Mouse (Mus musculus): Measurements from ENCODE around the gene Kcnab1.
A peak's percentile ranks its signal among the peaks of the same experiment; 100 is the strongest.

The Kcnab1 gene

GRCm38 (mm10) chr3:65317876-65318537 lies 208.8 kb downstream of the Kcnab1 start:
- peak; percentile 30 for DNase-seq

GRCm38 (mm10) chr3:65319248-65320008 lies 210.2 kb downstream of the Kcnab1 start:
- DNase-seq, result no peak

- DNase-seq, result no peak
These were observed 211.8 kb downstream of the Kcnab1 start for GRCm38 (mm10) chr3:65320990-65321389.

- DNase-seq, result no peak
These were observed 213.0 kb downstream of the Kcnab1 start for GRCm38 (mm10) chr3:65321981-65322779.

- DNase-seq, result no peak
These were observed 216.1 kb downstream of the Kcnab1 start for GRCm38 (mm10) chr3:65325254-65325653.

- DNase-seq, result no peak
These were observed 219.6 kb downstream of the Kcnab1 start for GRCm38 (mm10) chr3:65328814-65329213.

GRCm38 (mm10) chr3:65337835-65338464 lies 228.8 kb downstream of the Kcnab1 start:
- DNase-seq, result no peak

- no peak for DNase-seq
These were observed 231.2 kb downstream of the Kcnab1 start for GRCm38 (mm10) chr3:65340173-65340951.

- DNase-seq, result no peak
These were observed 237.0 kb downstream of the Kcnab1 start for GRCm38 (mm10) chr3:65346176-65346575.

GRCm38 (mm10) chr3:65352278-65353127 lies 243.3 kb downstream of the Kcnab1 start:
- DNase-seq, result no peak

- DNase-seq, result no peak
These were observed 244.3 kb downstream of the Kcnab1 start for GRCm38 (mm10) chr3:65353263-65354037.

GRCm38 (mm10) chr3:65355479-65355878 lies 246.3 kb downstream of the Kcnab1 start:
- no peak for DNase-seq

GRCm38 (mm10) chr3:65358275-65358674 lies 249.1 kb downstream of the Kcnab1 start:
- DNase-seq, result no peak

GRCm38 (mm10) chr3:65358841-65359240 lies 249.7 kb downstream of the Kcnab1 start:
- DNase-seq, result no peak

GRCm38 (mm10) chr3:65360163-65360969 lies 251.2 kb downstream of the Kcnab1 start:
- DNase-seq, result no peak

- peak; percentile 25 for DNase-seq
These were observed 254.3 kb downstream of the Kcnab1 start for GRCm38 (mm10) chr3:65363438-65363837.

GRCm38 (mm10) chr3:65365184-65365583 lies 256.0 kb downstream of the Kcnab1 start:
- no peak for DNase-seq

GRCm38 (mm10) chr3:65365921-65366710 lies 256.9 kb downstream of the Kcnab1 start:
- no peak for DNase-seq

- no peak for DNase-seq
These were observed 258.8 kb downstream of the Kcnab1 start for GRCm38 (mm10) chr3:65367944-65368343.
